Mouse (Mus musculus): ENCODE data around the gene Irf7. TPM values are rescaled to one million over a fixed set of nuclear protein-coding genes. Genes with fewer than 3 reads are reported as not detected.

Gene Irf7
- polyA plus RNA-seq, 1 experiment from 2014 or later: 1.4 TPM

DNA sequence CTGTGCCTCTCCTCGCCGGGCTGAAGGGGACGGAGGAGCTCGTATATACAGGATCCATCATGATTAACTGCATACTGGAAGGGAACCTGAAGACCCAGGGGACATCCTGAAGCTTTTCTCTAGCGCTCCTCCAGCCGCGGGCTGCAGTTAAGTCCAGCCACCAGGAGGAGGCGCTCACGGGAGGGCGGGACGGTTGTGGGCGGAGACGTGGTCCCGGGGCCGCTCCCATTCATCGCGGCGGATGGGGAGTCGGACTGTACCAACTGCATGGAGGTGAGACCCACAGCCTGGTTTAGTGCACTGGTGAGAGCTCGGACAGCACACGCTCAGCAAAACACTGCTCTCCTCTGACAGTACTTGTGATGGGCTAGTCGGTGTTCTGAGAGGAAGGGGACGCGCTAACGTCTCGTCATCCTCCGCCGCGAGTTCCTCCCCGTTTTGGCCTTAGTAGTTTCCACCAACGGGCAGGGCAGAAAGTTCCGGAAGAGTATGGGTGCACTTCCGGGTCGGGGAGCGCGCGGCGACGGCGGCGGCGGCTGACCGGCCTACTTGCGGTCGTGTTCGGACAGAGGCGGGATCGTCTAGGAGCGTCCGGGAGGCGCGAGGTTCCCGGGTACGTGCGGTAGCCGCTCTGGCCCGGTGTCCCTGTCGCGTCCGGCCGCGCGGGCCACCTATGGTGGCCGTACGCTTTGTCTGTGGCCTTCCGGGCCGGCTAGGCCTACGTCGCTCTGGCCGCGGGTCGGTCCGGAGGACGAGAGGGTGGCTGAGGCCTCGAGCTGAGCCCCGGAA, 37.8 kb downstream of the Irf7 start, which contains the start of gene Phrf1:
Phrf1 (plus strand) TSS at position 506 of the 789 bp plus-strand sequence.
- Histone ChIP-seq H3K27ac (replicated peaks) (peak within 1 kb of the TSS; percentile 97), H3K27me3 (no peaks in the 10 kb centered on the region), H3K4me1 (replicated peaks) (peaks cover 26% of the 10 kb centered on the region), H3K4me3 (peak within 1 kb of the TSS; percentile 99), H3K4me2 (peak within 1 kb of the TSS; percentile 85), H3K9me3 (no peaks in the 10 kb centered on the region), H3K9ac (peak within 1 kb of the TSS; percentile 96), H3K36me3 (peaks cover 31% of the 10 kb centered on the region)
- under 1% methylated on average over 76 of the region's 76 CpGs for WGBS
- ATAC-seq (ENCODE audit: low read depth): peak; percentile 93

DNA sequence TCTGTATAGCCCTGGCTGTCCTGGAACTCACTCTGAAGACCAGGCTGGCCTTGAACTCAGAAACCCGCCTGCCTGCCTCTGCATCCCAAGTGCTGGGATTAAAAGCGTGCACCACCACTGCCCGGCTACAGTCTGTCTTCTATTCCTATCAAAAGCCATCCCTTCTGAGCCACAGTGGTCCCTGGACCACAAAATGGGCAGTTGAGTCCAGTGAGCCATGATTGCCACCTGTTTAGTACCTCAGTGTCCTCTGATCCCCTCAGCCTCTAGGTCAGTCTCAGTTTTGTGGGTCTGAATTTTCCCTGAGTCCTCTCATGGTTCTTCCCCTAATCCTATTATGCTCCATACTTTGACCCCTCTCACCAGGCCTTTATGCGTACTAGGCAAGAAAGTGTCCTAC, 38.5 kb downstream of the Irf7 start:
- 0 out of 2 replicates have a peak, but pooled peaks have one; percentile 7 for ATAC-seq (ENCODE audit: low read depth)
- 77% methylated on average over 4 of the region's 4 CpGs for WGBS
- Histone ChIP-seq H3K27me3 (no peaks in the 10 kb centered on the region), H3K4me1 (replicated peaks) (peaks cover 26% of the 10 kb centered on the region), H3K4me3 (peak overlapping the region; percentile 99), H3K27ac (replicated peaks) (peak overlapping the region; percentile 97; the same call in 1 of the 2 replicates), H3K9me3 (no peaks in the 10 kb centered on the region), H3K36me3 (peaks cover 24% of the 10 kb centered on the region), H3K4me2 (peak overlapping the region; percentile 85), H3K9ac (no peak overlapping the region)

DNA sequence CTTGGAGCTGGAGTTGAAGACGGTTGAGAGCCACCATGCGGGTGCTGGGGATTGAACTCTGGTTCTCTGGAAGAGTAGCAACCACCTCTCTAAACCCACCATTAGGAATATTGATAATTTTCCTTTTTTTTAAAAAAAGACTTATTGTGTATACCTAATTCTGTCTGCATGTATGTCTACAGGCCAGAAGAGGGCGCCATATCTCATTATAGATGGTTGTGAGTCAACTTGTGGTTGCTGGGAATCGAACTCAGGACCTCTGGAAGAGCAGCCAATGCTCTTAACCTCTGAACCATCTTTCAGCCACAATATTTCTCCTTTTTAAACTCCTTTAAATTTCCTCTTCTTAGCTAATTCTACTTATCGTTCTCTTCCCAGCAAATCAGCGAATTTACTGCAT, 39.7 kb downstream of the Irf7 start:
- Histone ChIP-seq H3K27me3 (no peaks in the 10 kb centered on the region), H3K36me3 (peaks cover 12% of the 10 kb centered on the region), H3K4me3 (no peak overlapping the region), H3K9ac (no peak overlapping the region), H3K27ac (replicated peaks) (no peak overlapping the region), H3K4me1 (replicated peaks) (peaks cover 36% of the 10 kb centered on the region), H3K4me2 (no peak overlapping the region), H3K9me3 (no peaks in the 10 kb centered on the region)
- WGBS: 85% methylated on average over 6 of the region's 6 CpGs
- no peak for ATAC-seq (ENCODE audit: low read depth)

DNA sequence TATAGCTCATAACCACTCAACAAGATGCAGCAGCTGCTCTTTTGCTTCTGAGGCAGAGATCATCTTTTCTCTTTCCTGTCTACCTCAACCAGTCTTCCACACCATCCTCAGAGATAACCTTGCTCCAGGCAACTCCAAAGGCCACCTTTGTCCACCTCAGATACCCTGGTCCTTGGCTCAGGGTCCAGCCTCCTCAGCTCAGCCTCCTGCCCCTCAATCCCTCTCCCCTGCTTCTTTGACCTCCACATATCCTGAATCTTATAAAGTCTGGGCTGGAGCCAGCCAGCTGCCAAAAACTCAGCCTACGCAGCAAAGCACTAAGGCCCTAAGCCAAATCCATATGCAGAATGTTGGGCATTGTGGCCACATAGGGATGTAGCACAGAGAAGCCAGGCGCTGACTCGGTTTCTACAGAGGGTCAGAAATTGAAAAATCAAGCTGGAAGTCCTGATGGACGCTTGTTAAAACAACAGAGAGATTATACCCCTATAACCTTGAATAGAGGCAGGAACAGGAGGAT, 43.5 kb downstream of the Irf7 start:
- ATAC-seq (ENCODE audit: low read depth): no peak
- H3K36me3 ChIP-seq: peaks cover 5% of the 10 kb centered on the region; the same call in 1 of the 2 replicates
- H3K27ac ChIP-seq (replicated peaks): peak overlapping the region; percentile 87
- peak overlapping the region; percentile 71; the same call in 1 of the 2 replicates for H3K9ac ChIP-seq
- peaks cover 28% of the 10 kb centered on the region for H3K4me1 ChIP-seq (replicated peaks)
- H3K9me3 ChIP-seq: no peaks in the 10 kb centered on the region
- H3K27me3 ChIP-seq: no peaks in the 10 kb centered on the region
- peak overlapping the region; percentile 69 for H3K4me2 ChIP-seq
- WGBS: 92% methylated on average over 4 of the region's 4 CpGs
- H3K4me3 ChIP-seq: no peak overlapping the region

DNA sequence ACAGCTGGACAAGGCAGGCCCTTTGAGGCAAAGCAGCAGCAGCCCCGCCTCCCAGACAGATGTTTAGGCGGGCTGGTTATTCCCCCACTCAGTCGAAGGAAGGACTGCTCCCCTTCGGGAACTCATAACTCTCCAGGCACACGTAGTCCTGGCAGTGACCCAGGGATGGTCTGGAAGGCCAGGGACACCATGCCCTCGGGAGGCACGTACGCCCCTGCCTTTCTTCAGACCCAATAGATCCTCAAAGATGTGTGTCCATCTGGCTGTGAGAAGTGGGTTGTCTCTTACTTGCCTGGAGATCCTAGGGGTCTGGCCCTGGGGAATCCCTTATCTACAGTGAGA, 44.2 kb downstream of the Irf7 start:
- Histone ChIP-seq H3K4me2 (peak overlapping the region; percentile 69), H3K36me3 (peaks cover 9% of the 10 kb centered on the region; the same call in 1 of the 2 replicates), H3K27ac (replicated peaks) (peak overlapping the region; percentile 87), H3K4me1 (replicated peaks) (peaks cover 31% of the 10 kb centered on the region), H3K27me3 (no peaks in the 10 kb centered on the region), H3K9ac (peak overlapping the region; percentile 71), H3K4me3 (peak overlapping the region; percentile 45), H3K9me3 (no peaks in the 10 kb centered on the region)
- no peak for ATAC-seq (ENCODE audit: low read depth)
- WGBS: 6% methylated on average over 8 of the region's 8 CpGs

DNA sequence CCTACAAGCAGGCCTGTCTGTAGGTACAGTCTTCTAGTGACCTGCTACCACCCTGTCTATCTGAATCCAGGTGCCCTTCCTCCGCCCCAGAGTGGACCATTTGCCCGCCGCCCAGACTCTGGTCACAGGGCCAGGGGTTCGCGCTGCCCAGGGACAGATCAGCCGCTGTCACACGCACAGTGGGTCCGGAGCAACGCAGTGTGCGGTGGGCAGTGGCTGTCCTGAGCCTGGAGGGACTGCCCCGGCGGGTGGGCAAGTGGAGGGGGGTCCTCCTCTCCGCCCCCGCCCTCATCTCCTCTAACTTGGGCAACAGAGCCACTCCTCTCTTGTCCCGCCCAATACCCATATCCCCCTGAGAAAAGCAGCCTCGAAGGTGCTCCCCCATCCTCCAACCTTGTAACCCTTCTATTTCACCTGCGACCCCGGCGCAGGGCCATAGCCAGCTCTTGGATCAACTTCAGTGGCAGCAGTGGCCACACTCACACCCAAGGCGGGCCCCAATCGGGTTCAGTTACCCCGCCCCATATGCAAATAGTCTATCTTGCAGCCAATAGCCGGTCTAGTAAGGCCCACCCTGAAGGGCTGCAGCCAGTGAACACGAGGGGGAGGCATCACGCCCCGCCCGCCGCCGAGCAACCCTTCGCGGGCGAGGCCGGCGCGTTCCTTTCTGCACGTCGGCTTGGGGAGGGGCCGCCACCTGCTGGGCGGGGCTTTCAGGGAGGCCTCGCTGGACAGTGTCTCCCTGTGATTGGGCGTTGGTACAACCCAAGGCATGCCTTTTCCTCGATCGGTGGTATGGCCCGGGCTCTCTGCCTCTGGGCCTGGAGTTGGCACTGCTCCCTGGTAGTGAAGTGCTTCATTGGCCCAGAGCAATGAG, 44.8 kb downstream of the Irf7 start:
- peak; percentile 97 for ATAC-seq (ENCODE audit: low read depth)
- peak overlapping the region; percentile 87 for H3K27ac ChIP-seq (replicated peaks)
- no peaks in the 10 kb centered on the region for H3K27me3 ChIP-seq
- H3K4me1 ChIP-seq (replicated peaks): peaks cover 37% of the 10 kb centered on the region
- H3K36me3 ChIP-seq: peaks cover 9% of the 10 kb centered on the region; the same call in 1 of the 2 replicates
- peak overlapping the region; percentile 71 for H3K9ac ChIP-seq
- H3K9me3 ChIP-seq: no peaks in the 10 kb centered on the region
- peak overlapping the region; percentile 45 for H3K4me3 ChIP-seq
- peak overlapping the region; percentile 69 for H3K4me2 ChIP-seq
- WGBS: 3% methylated on average over 44 of the region's 44 CpGs

DNA sequence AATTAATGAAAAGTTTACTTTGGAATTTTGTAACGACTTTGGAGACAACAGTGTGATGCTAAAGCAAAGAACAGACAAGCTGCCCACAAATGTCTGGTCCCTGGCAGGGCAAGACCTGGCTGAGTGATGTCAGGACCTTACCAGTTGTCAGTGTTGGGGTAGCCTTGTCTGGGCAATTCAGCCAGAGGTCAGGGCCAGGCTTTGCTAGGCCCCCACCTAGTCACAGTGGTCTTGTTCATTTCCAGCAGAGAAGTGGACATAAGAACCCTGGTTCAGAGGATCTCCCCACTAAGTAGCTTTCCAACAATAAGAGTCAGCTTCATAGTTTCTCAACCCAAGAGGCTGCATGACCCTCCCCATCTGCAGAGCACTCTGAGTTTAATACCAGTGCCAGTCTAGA, 45.9 kb downstream of the Irf7 start:
- H3K36me3 ChIP-seq: peaks cover 9% of the 10 kb centered on the region; the same call in 1 of the 2 replicates
- no peaks in the 10 kb centered on the region for H3K27me3 ChIP-seq
- 0 out of 2 replicates have a peak overlapping the region, but pooled peaks have one; percentile 69 for H3K4me2 ChIP-seq
- peaks cover 42% of the 10 kb centered on the region for H3K4me1 ChIP-seq (replicated peaks)
- no peaks in the 10 kb centered on the region for H3K9me3 ChIP-seq
- H3K4me3 ChIP-seq: no peak overlapping the region
- ATAC-seq (ENCODE audit: low read depth): no peak
- 0 out of 2 replicates have a peak overlapping the region, but pooled peaks have one; percentile 87 for H3K27ac ChIP-seq (replicated peaks)
- WGBS: 83% methylated on average over 1 of the region's 1 CpGs
- no peak overlapping the region for H3K9ac ChIP-seq

DNA sequence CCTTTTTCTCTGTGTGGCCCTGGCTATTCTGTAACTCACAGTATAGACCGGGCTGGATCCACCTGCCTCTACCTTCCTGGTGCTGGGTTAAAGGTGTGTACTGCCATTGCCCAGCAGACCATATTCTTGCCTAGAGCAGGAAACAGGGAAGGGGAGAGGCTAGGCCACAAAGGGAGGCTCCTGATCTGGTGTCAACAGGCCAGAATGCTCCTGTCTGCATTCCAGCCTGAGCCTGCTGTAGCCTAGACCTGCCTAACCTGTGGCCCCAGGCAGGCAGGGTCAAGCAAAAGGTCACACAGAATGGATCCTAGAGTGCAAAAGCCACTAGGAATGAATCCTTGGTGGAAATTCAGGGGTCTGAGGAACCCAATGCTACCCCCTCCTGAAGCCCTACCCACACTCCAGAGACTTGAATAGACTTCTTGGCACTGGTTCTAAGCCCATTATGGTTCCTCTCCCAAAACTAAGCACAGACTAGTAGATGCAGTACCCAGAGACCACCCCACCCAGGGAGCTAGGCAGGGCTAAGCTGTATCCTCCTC, 46.7 kb downstream of the Irf7 start:
- H3K36me3 ChIP-seq: peaks cover 9% of the 10 kb centered on the region; the same call in 1 of the 2 replicates
- ATAC-seq (ENCODE audit: low read depth): no peak
- H3K27ac ChIP-seq (replicated peaks): no peak overlapping the region
- WGBS: 95% methylated on average over 1 of the region's 1 CpGs
- no peaks in the 10 kb centered on the region for H3K9me3 ChIP-seq
- H3K4me3 ChIP-seq: no peak overlapping the region
- H3K9ac ChIP-seq: no peak overlapping the region
- H3K27me3 ChIP-seq: no peaks in the 10 kb centered on the region
- no peak overlapping the region for H3K4me2 ChIP-seq
- peaks cover 50% of the 10 kb centered on the region for H3K4me1 ChIP-seq (replicated peaks)

DNA sequence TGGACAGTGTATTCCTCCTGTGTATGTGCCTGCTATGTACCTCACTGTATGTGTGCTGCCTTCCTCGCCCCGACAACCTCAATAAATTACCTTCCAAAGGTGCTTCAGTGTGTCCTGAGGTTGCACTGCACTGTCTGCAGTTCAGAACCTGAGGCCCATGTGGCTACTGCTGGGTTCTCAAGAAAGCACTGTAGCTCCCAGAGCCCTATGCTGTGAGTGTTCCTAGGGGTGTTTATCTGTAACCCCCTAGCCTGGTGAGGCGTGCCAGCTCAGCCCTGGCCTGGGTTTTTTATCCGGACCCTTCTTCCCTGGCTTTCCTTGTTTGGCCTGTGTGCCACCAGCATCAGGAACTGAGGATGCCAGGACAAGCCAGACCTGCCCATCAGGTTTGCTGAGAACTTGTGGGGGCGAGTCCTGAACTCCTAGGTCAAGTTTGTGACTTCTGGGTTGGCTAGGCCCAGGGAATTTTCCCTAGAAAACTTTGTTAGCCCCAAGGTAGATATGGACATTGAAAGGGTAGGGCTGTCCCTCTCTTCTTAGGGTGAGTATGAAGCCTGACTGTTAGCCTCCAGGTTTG, 47.6 kb downstream of the Irf7 start:
- no peak overlapping the region for H3K27ac ChIP-seq (replicated peaks)
- peaks cover 9% of the 10 kb centered on the region; the same call in 1 of the 2 replicates for H3K36me3 ChIP-seq
- no peak overlapping the region for H3K4me3 ChIP-seq
- no peaks in the 10 kb centered on the region for H3K27me3 ChIP-seq
- no peak overlapping the region for H3K4me2 ChIP-seq
- H3K4me1 ChIP-seq (replicated peaks): peaks cover 50% of the 10 kb centered on the region
- no peaks in the 10 kb centered on the region for H3K9me3 ChIP-seq
- ATAC-seq (ENCODE audit: low read depth): no peak
- H3K9ac ChIP-seq: no peak overlapping the region
- 92% methylated on average over 5 of the region's 5 CpGs for WGBS

DNA sequence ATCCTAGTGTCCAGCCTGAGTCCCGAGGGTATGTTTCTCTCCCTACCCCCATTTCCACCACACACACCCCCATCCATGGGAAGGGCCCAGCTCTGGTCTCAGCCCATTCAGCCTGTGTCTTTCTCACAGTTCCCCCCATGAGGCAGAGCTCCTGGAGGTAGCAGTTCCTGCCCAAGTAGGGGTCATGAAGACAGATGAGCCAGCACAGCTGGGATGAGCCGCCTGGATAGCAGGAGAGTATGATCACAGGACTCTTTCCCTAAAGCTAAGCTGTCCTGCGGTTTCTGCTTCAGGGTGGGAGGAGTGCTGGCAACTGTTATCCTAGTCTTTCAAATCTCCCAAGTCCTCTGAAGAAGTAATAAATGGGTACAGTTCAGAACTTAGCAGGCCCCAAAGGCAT, 48.1 kb downstream of the Irf7 start:
- ATAC-seq (ENCODE audit: low read depth): no peak
- Histone ChIP-seq H3K4me2 (no peak overlapping the region), H3K9me3 (no peaks in the 10 kb centered on the region), H3K27me3 (no peaks in the 10 kb centered on the region), H3K27ac (replicated peaks) (no peak overlapping the region), H3K4me3 (no peak overlapping the region), H3K9ac (peak overlapping the region; percentile 35; the same call in 1 of the 2 replicates), H3K36me3 (peaks cover 9% of the 10 kb centered on the region; the same call in 1 of the 2 replicates), H3K4me1 (replicated peaks) (peaks cover 50% of the 10 kb centered on the region)
- 78% methylated on average over 3 of the region's 3 CpGs for WGBS

DNA sequence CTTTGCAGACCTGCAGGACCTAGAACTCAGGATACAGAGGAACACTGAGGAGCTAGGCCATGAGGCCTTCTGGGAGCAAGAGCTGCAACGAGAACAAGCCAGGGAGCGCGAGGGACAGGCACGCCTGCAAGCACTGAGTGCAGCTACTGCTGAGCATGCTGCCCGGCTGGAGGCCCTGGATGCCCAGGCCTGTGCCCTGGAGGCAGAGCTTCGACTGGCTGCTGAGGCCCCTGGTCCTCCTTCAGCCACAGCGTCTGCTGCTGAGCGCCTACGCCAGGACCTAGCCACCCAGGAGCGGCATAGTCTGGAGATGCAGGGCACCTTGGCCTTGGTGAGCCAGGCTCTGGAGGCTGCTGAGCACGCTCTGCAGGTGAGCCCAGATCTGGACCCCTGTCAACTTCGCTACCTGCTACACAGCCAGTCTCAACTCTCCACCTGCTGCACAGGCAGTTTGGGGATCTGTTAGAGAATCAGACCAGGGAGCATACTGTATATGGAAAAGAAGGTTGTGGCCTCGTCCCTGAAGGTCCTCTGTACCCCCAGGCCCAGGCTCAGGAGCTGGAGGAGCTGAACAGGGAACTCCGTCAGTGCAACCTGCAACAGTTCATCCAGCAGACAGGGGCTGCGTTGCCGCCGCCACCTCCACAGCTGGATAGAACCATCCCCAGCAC, 48.8 kb downstream of the Irf7 start:
- Histone ChIP-seq H3K9me3 (no peaks in the 10 kb centered on the region), H3K4me3 (no peak overlapping the region), H3K4me1 (replicated peaks) (peaks cover 46% of the 10 kb centered on the region), H3K27ac (replicated peaks) (no peak overlapping the region), H3K9ac (0 out of 2 replicates have a peak overlapping the region, but pooled peaks have one; percentile 35), H3K27me3 (no peaks in the 10 kb centered on the region), H3K36me3 (peaks cover 9% of the 10 kb centered on the region; the same call in 1 of the 2 replicates), H3K4me2 (0 out of 2 replicates have a peak overlapping the region, but pooled peaks have one; percentile 94)
- WGBS: 93% methylated on average over 17 of the region's 17 CpGs
- ATAC-seq (ENCODE audit: low read depth): no peak
